Mouse (Mus musculus): ENCODE data around the gene Zfp385c.

- TF ChIP-seq GATA1 (IDR thresholded peaks at IDR 0.05; ENCODE audit: borderline replicate concordance, low read length) (no peak), FLI1 (IDR thresholded peaks at IDR 0.05; ENCODE audit: low read length) (no peak)
These were observed 44.5 kb upstream of the Zfp385c start for GRCm38 (mm10) chr11:100736746-100737080.
